Mouse (Mus musculus) mouse embryonic stem cell (cell line): ENCODE data around the gene Mgat5.

ENCODE experiments used
- in situ Hi-C, 2 experiments: fragments of 300-500 bp; cut with MboI; formaldehyde crosslinking; loops; 1 replicate in 1 of 2; 3 replicates in 1 of 2; pipeline ENCODE4 v1.14.3; 2019 to 2020; ENCODE audit warnings: low sequenced_read_pairs in 2 of 2, low pct_unique_long_range_greater_than_20kb in 1 of 2, mixed read lengths in 1 of 2; ENCODE audit not compliant: unreplicated experiment in 1 of 2

Gene Mgat5

GRCm38 (mm10) chr1:127434829-127435228 lies 230.0 kb downstream of the Mgat5 start:
- in situ Hi-C loops, result no loop called here

GRCm38 (mm10) chr1:127437091-127437490 lies 232.3 kb downstream of the Mgat5 start:
- in situ Hi-C loops, result no loop called here

DNA sequence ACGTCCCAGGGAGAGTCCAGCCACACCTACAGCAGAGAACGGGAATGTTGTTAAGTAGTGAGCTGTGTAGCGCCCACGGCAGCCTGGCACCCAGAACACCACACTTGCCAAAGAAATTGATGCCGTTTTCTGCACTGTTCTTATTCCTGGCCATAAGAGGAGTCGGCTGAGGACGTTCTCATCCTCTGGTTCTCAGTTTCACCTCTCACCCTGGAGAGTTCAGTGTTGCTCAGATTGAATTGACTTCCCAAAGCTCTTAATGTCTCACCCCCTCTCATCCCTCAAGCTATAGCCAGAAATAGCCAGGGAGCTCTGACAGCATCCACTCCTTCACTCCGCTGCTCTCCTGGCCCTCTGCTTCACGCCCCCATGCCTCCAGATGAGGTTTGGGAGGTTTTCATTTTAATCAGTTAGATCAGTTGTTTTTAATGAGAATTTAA lies 234.7 kb downstream of the Mgat5 start:
- in situ Hi-C loops, result no loop called here

- in situ Hi-C loops, result no loop called here
Observed at GRCm38 (mm10) chr1:127441007-127441406, 236.2 kb downstream of the Mgat5 start.

GRCm38 (mm10) chr1:127441736-127442135 lies 236.9 kb downstream of the Mgat5 start:
- in situ Hi-C loops, result no loop called here

DNA sequence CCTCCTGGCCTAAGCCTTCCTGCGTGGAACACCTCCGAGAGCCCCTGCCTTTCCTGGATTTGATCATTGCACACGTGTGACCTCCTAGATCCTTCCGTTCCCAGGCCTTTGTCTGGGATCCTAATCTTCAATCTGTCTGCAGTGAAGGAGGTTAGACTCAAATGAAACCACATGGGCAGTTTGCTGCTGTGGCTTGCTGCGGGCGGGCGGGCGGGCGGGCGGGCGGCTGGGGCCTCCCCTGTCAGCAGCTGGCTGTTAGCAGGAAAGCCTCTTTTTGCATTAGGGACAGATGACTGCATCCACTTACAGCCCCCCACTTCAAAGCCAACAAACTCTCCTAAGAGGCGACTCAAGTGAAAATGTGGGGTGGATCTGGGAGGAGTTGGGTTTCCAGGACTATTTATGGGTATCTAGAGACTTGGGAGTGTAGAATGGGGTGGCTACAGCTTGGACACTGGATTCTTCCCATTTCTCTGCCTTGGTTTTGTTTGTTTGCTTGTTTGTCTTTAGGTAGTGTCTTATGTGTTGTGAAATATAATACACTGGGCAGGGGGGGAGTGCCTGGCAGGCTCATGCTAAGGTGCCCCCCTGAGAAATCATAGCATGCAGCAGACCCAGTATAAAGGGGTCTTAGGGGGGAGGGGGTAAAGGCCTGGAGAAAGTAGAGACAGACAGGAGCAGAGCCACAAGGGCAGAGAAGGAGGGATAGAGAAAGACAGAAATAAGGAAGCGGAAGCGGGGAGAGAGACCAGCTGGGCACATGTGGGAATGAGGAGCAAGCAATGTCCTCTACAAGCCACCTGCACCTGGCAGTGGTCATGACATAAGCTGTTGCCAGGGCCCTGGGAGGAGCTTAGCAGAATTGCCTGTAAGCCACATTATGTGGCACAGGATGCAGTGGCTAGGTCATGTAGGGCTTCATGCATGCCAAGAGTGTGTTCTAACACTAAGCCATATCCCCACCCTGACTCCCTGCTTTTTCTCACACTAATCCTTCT lies 238.4 kb downstream of the Mgat5 start:
- in situ Hi-C loops, result no loop called here

DNA sequence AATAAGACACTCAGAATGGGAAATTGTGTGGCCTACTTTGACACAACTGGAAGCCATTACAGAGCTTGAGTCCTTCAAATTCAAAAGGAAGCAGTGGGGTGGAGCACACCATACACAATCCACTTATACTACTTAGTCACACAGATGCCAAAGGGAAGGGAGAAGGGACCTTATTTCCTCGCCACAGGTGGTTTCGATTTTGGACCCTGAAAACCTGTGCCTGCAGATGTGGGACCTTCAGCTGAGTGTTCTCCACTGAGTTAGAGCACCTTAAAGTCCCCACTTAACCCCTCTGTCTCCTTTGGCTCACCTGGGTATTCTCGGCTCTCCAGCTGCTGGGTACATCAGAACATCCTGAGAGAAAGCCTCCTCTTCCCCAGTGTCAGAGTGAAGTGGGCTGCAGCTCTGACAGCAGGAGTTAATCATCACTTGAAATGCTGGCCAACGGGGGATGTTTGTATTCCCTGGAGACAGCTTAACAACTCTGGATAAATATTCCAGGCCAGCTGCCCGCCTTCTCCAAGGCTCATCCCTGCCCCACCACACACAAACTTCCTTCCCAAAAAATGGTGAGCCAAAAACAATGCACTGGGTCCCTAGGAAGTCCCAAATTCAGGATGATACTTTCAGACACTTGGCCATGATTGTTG lies 240.1 kb downstream of the Mgat5 start:
- in situ Hi-C loops, result no loop called here

GRCm38 (mm10) chr1:127453397-127453796 lies 248.6 kb downstream of the Mgat5 start:
- in situ Hi-C loops, result loop anchor here (25.0 kb wide), 2 partner anchors 341 to 441 kb away; no protein-coding TSS in a partner anchor

DNA sequence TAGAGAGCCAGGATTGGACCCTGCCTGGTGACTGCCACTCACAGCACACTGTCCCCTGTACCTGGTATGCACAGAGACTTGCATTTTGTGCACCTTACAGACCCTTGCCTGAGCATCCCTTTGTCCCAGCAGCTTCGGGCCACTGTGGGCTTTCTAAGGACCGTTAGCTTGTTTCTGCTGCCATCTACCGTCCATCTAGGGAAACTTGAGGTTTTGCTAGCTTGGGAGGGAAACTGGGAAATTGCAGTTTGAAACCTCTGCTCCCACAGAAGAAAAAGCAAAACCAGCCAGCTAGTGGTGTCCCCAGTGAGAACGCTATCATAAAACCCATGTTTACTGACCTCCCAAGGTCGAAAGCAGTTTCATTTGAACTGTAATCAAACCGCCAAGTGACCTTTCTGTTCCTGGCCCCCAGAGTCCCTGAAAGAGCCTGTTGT lies 254.2 kb downstream of the Mgat5 start:
- in situ Hi-C loops, result loop anchor here (25.0 kb wide), 2 partner anchors 347 to 447 kb away; no protein-coding TSS in a partner anchor

DNA sequence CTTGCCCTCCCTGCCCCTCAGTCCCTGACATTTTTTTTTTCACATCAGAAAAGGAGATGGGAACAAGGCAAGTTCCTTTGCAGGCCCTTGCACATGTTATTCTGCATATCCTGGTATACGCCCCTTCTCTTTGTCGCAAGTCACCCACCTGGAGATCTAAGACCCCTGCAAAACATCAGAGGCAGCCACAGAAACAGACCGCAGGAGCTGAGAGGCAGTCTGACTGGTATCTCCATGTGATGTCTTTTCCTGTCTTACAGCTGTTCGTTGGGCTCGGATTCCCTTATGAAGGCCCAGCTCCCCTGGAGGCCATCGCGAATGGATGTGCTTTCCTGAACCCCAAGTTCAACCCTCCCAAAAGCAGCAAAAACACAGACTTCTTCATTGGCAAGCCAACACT lies 254.8 kb downstream of the Mgat5 start:
- in situ Hi-C loops, result loop anchor here (25.0 kb wide), 2 partner anchors 347 to 447 kb away; no protein-coding TSS in a partner anchor

DNA sequence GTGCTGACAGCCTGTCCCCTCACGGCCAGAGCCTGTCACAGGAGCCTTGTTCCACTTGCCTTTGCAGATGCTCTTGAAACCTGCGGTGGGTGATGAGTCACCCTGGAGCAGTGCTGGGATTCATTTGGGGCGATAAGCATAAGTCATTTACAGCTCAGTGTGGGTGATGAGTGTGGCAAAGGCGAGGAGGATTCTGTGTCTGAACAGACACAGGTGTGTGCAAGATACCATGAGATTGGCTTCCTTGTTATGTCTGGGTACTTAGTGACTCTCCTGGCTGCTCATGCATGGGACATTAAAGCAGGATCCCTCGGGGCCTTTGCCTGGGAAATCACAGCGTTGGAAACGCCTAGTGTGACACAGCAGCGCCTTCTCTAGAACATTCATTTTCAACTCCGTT lies 256.2 kb downstream of the Mgat5 start:
- in situ Hi-C loops, result loop anchor here (25.0 kb wide), 2 partner anchors 349 to 449 kb away; no protein-coding TSS in a partner anchor

- in situ Hi-C loops, result loop anchor here (25.0 kb wide), 2 partner anchors 352 to 452 kb away; no protein-coding TSS in a partner anchor
Observed at GRCm38 (mm10) chr1:127464041-127464440, 259.2 kb downstream of the Mgat5 start.

GRCm38 (mm10) chr1:127465292-127465691 lies 260.5 kb downstream of the Mgat5 start:
- in situ Hi-C loops, result loop anchor here (25.0 kb wide), 2 partner anchors 353 to 453 kb away; no protein-coding TSS in a partner anchor

DNA sequence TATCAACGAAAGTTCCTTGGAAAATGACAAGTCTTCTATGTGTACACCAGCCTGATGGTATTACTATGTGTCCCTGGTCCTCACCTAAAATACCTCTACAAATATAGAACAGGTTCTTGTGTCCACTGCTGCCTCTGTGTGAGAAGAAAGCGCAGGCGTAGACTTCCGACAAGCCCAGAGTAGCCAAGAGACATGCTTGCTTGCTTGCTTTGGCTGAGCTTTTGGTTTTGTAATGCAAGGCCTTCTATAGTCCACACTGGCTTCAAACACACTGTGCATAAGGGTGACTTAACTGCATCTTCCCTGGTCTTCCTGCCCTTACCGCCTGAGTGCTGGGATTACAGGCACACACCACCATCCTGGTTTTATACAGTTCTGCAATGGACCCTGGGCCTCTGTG lies 262.4 kb downstream of the Mgat5 start:
- in situ Hi-C loops, result loop anchor here (25.0 kb wide), 2 partner anchors 355 to 455 kb away; no protein-coding TSS in a partner anchor

- in situ Hi-C loops, result loop anchor here (25.0 kb wide), 2 partner anchors 358 to 458 kb away; no protein-coding TSS in a partner anchor
Observed at GRCm38 (mm10) chr1:127470175-127470574, 265.4 kb downstream of the Mgat5 start.

- in situ Hi-C loops, result no loop called here
Observed at GRCm38 (mm10) chr1:127475756-127476155, 270.9 kb downstream of the Mgat5 start.

DNA sequence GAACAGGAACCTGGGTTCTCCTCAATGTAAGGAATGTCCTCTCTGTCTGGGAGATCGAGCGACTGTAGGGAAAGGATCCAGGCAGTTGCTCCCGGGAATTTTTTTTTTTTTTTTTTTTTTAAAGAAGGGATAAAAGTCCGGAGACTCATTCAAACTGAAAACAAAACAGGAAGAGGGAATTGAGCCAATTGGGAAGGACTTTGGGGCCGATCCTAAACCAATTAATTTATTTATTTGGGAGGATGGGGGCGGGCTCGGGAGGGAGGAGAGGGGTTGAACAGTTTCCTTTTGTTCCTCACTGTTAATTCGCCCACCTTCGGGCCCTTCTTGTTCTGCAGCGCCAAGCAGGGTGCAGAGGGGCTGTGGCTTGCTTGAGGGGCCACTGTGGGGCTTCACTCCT lies 278.1 kb downstream of the Mgat5 start:
- in situ Hi-C loops, result no loop called here

DNA sequence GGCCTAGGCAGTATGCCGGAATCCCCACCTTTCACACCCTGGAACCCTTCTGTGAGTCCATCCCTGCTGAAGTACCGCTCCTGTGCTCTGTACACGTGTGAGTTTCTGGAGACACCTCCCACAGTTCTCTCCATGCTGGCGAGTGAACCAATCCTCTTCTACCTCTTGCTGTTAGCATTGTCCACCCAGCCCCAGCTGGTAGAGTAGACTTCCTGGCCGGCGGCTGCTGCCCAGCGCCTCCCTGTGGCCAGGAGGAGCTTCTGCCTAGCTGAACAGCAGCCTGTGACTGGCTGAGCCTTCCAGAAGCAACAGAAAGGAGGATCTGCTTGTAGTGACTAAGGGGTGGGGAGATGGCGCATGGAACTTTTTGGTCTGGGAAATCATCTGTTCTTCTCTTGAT lies 279.4 kb downstream of the Mgat5 start:
- in situ Hi-C loops, result no loop called here

GRCm38 (mm10) chr1:127484826-127485225 lies 280.0 kb downstream of the Mgat5 start:
- in situ Hi-C loops, result no loop called here
